Mouse (Mus musculus): ENCODE data around the gene Eci1.

GRCm38 (mm10) chr17:24429201-24429983 is 3.0 kb downstream of the Eci1 start:
- TF ChIP-seq CTCF (IDR thresholded peaks at IDR 0.05; ENCODE audit: borderline replicate concordance, insufficient read depth, low read length) (no peak), POLR2A (IDR thresholded peaks at IDR 0.05; ENCODE audit: low read depth, low read length) (no peak)

Measured in embryonic fibroblast, embryonic 13.5 days (primary cell).